Mouse (Mus musculus): ENCODE measurements at regions not wholly inside any gene's neighbourhood (a gene's known extent, or its start where the extent isn't known, plus 50 kb on each side); places are given as distances from the start of the nearest gene placed in this dataset.
A peak's percentile ranks its signal among the peaks of the same experiment; 100 is the strongest.

DNA sequence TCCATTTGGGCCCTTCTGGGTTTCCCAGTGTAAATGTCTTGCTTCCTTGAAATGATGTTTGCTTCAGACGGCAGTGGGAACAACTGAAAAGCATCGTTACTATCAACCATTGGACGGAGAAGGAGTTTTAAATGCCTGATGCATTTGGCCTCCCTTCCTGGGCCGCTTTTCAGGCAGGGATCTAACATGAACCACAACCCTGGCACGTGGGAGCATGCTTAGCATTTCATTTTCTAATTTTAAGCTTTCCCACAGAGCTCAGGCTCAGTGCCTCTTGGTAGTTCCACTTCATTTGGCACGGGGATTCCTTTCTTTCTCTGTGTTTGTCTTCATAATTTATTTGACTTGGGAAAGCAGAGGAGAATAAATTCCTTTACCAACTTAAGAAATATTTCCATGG, 406.6 kb upstream of the Nbea start:
- ATAC-seq (ENCODE audit: low read depth), result no peak
- WGBS, result 74% methylated on average over 6 of the region's 6 CpGs
- no peak overlapping the region for H3K27ac ChIP-seq (replicated peaks)
- H3K36me3 ChIP-seq, result no peaks in the 10 kb centered on the region
- H3K27me3 ChIP-seq, result no peaks in the 10 kb centered on the region
- H3K4me3 ChIP-seq, result no peak overlapping the region
- no peak overlapping the region for H3K9ac ChIP-seq
- no peaks in the 10 kb centered on the region for H3K9me3 ChIP-seq
- no peaks in the 10 kb centered on the region for H3K4me1 ChIP-seq (replicated peaks)
- H3K4me2 ChIP-seq, result no peak overlapping the region

DNA sequence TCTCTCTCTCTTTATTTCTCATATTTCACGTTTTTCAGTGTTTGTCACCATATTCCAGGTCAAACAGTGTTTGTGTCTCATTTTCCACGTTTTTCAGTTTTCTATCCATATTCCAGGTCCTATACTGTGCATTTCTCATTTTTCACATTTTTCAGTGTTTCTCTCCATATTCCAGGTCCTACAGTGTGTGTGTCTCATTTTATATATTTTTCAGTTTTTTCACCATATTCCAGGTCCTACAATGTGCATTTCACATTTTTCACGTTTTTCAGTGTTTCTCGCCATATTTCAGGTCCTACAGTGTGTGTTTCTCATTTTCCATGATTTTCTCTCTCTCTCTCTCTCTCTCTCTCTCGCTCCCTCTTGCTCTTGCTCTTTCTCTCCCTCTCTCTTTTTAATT, 391.9 kb upstream of the Nbea start:
- Histone ChIP-seq H3K4me1 (replicated peaks) (0 out of 2 replicates have a peak, but pooled peaks cover 4% of the 10 kb centered on the region), H3K36me3 (no peaks in the 10 kb centered on the region), H3K27ac (replicated peaks) (no peak overlapping the region), H3K4me3 (no peak overlapping the region), H3K9me3 (no peaks in the 10 kb centered on the region), H3K27me3 (no peaks in the 10 kb centered on the region), H3K4me2 (no peak overlapping the region), H3K9ac (no peak overlapping the region)
- WGBS, result 57% methylated on average over 5 of the region's 5 CpGs
- ATAC-seq (ENCODE audit: low read depth), result no peak

DNA sequence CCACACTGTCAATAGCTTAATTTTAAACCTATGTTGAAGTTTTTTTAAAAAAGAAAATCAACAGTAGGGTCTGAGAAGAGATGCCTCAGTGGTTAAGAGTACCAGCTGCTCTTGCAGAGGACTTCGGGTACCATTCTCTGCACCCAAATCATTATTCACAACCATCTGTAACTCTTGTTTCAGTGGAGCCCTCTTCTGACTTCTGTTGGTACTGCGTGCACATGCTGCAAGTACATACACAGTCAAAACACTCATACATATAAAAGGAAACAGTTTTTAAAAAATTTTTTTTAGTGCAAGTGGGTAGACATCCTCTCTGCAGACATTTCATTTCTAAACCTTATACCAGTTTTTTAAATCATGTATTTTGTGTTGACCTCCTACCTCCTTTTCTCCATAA, 352.7 kb upstream of the Nbea start:
- ATAC-seq (ENCODE audit: low read depth), result no peak

DNA sequence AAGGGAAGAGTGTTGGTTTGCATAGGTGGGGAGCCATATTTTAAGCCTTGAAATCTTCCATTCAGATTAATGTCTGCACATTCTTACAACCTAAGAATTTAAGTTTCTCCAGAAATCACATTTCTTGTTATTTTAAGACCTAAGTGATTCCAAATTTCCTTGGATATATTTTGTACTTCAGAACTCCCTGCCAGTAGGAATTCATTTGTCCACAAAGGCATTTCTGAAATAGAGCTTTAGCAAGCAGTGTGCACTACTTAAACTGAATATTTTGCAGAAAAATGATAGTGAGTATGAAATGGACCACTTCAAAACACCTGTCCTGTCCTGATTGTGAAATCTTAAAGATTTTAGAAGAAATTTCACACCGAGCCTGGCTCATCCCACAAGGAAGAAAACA, 320.9 kb upstream of the Nbea start:
- Histone ChIP-seq H3K27me3 (no peaks in the 10 kb centered on the region), H3K9ac (no peak overlapping the region), H3K36me3 (no peaks in the 10 kb centered on the region), H3K4me1 (replicated peaks) (no peaks in the 10 kb centered on the region), H3K9me3 (no peaks in the 10 kb centered on the region), H3K4me2 (no peak overlapping the region), H3K4me3 (no peak overlapping the region), H3K27ac (replicated peaks) (no peak overlapping the region)
- WGBS, result 84% methylated on average over 1 of the region's 1 CpGs
- no peak for ATAC-seq (ENCODE audit: low read depth)

More for the DNA sequence above, 352.7 kb upstream of the Nbea start:
- no peak overlapping the region for H3K4me3 ChIP-seq
- no peak overlapping the region for H3K4me2 ChIP-seq
- no peak overlapping the region for H3K27ac ChIP-seq (replicated peaks)
- H3K36me3 ChIP-seq, result no peaks in the 10 kb centered on the region
- H3K27me3 ChIP-seq, result no peaks in the 10 kb centered on the region
- H3K4me1 ChIP-seq (replicated peaks), result no peaks in the 10 kb centered on the region
- H3K9me3 ChIP-seq, result no peaks in the 10 kb centered on the region
- no peak overlapping the region for H3K9ac ChIP-seq
- 89% methylated on average over 2 of the region's 2 CpGs for WGBS

DNA sequence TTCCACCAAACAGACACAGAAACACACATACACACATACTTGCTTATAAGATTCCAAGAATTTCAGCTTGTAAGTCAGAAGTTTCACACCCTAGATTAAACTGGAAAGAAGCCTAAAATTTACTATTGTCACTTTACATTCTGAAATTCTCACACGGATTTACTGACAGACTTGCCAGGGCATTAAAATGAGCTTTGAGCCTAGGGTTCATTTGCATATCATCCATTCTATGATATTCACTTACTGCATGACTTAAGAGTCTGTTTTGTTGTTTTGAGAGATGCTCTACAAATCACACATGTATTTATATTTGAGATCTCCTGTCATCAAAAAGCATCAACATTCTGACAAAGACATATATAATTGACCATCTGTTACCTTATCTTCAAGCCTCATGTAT, 315.8 kb upstream of the Nbea start:
- no peak overlapping the region for H3K4me2 ChIP-seq
- no peak for ATAC-seq (ENCODE audit: low read depth)
- no peak overlapping the region for H3K4me3 ChIP-seq

DNA sequence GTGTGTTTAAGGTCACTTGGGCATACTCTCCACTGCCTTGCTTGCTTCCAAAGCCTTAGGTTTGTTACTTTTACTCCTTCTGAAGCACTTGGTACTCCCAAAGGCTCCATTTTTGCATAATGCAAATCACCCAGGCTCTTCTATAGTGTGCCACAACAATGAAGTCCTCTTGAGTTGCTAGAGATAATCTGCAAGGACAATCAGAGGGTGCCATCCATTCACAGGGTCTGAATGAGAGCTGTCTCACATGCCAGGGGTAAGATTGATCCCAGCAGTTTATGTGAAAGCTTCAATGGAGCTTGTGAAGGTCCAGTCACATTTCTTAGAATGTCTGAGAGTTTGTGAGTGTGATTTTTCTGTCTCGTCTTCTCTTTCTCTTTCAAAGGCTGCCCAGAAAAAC, 310.4 kb upstream of the Nbea start:
- ATAC-seq (ENCODE audit: low read depth), result peak; percentile 53; the same call in 1 of the 2 replicates
- H3K36me3 ChIP-seq, result no peaks in the 10 kb centered on the region
- H3K27ac ChIP-seq (replicated peaks), result no peak overlapping the region
- H3K4me1 ChIP-seq (replicated peaks), result no peaks in the 10 kb centered on the region
- H3K9ac ChIP-seq, result no peak overlapping the region
- H3K4me3 ChIP-seq, result no peak overlapping the region
- no peaks in the 10 kb centered on the region for H3K9me3 ChIP-seq
- H3K27me3 ChIP-seq, result no peaks in the 10 kb centered on the region
- 23% methylated on average over 1 of the region's 1 CpGs for WGBS
- no peak overlapping the region for H3K4me2 ChIP-seq

More for the DNA sequence above, 315.8 kb upstream of the Nbea start:
- H3K27ac ChIP-seq (replicated peaks), result no peak overlapping the region
- H3K4me1 ChIP-seq (replicated peaks), result no peaks in the 10 kb centered on the region
- no peaks in the 10 kb centered on the region for H3K9me3 ChIP-seq
- H3K9ac ChIP-seq, result no peak overlapping the region
- no peaks in the 10 kb centered on the region for H3K36me3 ChIP-seq
- H3K27me3 ChIP-seq, result no peaks in the 10 kb centered on the region
- 55% methylated on average over 1 of the region's 1 CpGs for WGBS

DNA sequence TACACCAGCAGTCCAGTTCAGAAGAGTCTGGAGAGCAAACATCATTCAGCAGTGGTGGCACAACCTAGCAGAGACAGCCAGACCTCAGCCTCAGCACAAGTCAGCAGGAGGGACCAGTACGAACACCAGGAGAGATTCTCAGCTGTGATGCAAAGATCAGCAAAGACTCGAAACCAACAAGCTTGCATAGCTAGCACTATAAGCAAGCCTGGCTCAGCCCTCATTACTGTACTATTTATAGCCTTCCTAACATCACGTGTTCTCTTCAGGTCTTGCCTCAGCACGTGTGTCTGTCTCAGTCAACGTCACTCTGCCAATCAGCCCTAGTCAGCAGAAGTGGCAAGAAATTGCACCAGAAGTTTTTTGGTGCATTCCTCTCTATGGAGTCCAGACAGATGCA, 305.7 kb upstream of the Nbea start:
- Histone ChIP-seq H3K9ac (no peak overlapping the region), H3K27ac (replicated peaks) (no peak overlapping the region), H3K4me2 (no peak overlapping the region), H3K9me3 (no peaks in the 10 kb centered on the region), H3K36me3 (no peaks in the 10 kb centered on the region), H3K4me1 (replicated peaks) (peaks cover 7% of the 10 kb centered on the region), H3K27me3 (no peaks in the 10 kb centered on the region), H3K4me3 (no peak overlapping the region)
- ATAC-seq (ENCODE audit: low read depth), result no peak
- WGBS, result 79% methylated on average over 5 of the region's 5 CpGs

DNA sequence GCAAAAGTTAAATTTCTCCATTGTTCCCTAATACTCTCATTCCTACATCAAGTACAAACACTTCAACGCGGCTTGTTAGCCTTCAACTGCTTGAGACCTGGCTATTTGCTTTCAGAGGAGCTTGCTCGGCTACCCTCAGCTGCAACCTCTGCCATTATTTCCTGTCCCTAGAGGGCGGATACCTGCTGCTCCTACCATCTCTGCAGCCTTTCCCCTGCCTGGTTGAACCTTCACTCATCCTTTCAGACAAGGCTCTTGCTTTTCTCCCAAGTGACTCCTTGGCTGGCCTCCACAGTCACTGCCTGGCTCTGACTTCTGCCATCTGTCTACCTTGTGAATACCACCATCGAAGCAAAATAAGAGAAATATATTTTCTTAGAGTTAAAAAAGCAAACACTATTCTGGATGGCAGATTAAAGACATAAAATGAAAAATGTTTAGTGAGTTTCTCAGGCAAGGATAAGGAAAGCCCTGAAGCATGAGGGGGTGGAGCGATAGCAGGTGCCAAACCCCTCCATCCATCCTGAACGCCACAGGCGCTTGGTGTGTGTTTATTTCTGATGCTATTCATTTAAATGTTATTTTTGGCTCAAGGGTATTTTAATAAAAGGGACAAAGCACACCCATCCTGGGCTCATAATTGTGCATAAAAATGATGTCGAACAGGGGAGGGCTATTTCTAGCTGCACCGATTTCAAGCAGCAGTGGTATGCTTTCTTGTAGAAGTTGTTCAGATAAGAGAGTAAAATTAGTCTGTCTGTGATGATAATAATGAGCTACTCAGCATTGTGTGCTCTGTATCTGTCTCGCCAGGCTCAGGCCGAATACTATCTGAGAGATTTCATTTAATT, 302.3 kb upstream of the Nbea start:
- Histone ChIP-seq H3K9me3 (no peaks in the 10 kb centered on the region), H3K36me3 (no peaks in the 10 kb centered on the region), H3K27ac (replicated peaks) (no peak overlapping the region), H3K4me3 (no peak overlapping the region), H3K4me2 (no peak overlapping the region), H3K27me3 (no peaks in the 10 kb centered on the region), H3K9ac (no peak overlapping the region), H3K4me1 (replicated peaks) (peaks cover 7% of the 10 kb centered on the region)
- 68% methylated on average over 12 of the region's 12 CpGs for WGBS
- ATAC-seq (ENCODE audit: low read depth), result peak; percentile 47; the same call in 1 of the 2 replicates

DNA sequence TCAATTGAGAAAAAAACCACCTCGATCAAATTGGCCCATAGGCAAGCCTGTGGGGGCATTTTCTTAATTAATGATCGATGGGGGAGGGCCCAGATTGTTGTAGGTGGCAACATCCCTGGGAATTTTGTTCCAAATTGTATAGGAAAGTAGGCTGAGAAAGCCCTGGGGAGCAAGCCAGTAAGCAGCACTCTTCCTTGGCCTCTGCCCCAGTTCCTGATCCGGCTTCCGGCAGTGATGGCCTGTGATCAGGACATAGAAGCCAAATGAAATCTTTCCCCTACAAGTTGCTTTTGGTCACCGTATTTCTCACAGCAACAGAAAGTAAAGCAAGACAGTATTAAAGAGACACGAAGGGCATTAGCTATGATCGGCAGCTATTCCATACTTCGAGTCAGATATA, 300.6 kb upstream of the Nbea start:
- Histone ChIP-seq H3K9me3 (no peaks in the 10 kb centered on the region), H3K4me3 (no peak overlapping the region), H3K9ac (no peak overlapping the region), H3K4me2 (no peak overlapping the region), H3K4me1 (replicated peaks) (peaks cover 7% of the 10 kb centered on the region), H3K27me3 (no peaks in the 10 kb centered on the region), H3K36me3 (no peaks in the 10 kb centered on the region), H3K27ac (replicated peaks) (no peak overlapping the region)
- WGBS, result 91% methylated on average over 8 of the region's 8 CpGs
- ATAC-seq (ENCODE audit: low read depth), result no peak

DNA sequence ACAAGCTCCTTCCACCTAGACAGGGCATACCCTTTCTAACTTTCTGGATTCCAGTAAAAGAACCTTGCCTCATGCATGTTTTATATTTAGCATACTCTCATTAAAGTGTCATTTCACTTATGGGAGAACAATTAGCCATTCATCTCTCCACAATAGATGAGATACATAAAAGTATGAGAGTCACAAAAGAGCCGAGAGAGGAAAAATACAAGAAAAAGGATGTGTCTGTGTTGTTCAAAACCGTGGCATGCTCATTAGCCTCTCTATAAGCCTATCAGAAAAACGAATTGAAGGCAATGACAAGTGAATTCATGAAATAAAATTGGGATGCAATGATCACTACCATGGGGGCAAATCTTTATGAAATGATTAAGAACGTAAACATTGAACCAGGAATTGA, 299.9 kb upstream of the Nbea start:
- 58% methylated on average over 4 of the region's 4 CpGs for WGBS
- no peak for ATAC-seq (ENCODE audit: low read depth)
- H3K4me1 ChIP-seq (replicated peaks), result peaks cover 7% of the 10 kb centered on the region
- no peaks in the 10 kb centered on the region for H3K36me3 ChIP-seq
- H3K9ac ChIP-seq, result no peak overlapping the region
- H3K27ac ChIP-seq (replicated peaks), result no peak overlapping the region
- no peak overlapping the region for H3K4me3 ChIP-seq
- no peaks in the 10 kb centered on the region for H3K27me3 ChIP-seq
- no peaks in the 10 kb centered on the region for H3K9me3 ChIP-seq
- H3K4me2 ChIP-seq, result no peak overlapping the region

DNA sequence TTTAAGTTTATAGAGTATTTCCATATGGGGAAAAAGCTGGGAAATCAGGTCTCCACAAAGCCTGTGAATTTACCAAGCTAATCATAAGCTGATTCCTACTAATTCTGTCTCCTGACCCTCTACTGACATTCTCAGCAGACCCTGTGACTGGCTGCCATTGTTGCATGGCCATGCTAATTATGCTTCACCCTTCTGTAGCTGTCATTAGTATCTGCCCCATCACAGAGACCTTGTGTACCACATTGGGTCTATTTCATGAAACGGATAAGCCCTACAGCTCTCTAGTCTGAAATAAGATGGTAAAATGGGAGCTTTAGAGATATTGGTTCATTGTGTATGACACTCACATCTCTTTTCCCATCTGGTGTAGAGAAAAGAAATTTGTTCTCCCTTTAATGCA, 296.0 kb upstream of the Nbea start:
- H3K9ac ChIP-seq, result no peak overlapping the region
- no peak overlapping the region for H3K4me2 ChIP-seq
- no peak for ATAC-seq (ENCODE audit: low read depth)
- no peaks in the 10 kb centered on the region for H3K9me3 ChIP-seq
- no peaks in the 10 kb centered on the region for H3K27me3 ChIP-seq
- peaks cover 20% of the 10 kb centered on the region for H3K4me1 ChIP-seq (replicated peaks)
- no peaks in the 10 kb centered on the region for H3K36me3 ChIP-seq
- no peak overlapping the region for H3K27ac ChIP-seq (replicated peaks)
- WGBS, result 56% methylated on average over 1 of the region's 1 CpGs
- H3K4me3 ChIP-seq, result no peak overlapping the region

DNA sequence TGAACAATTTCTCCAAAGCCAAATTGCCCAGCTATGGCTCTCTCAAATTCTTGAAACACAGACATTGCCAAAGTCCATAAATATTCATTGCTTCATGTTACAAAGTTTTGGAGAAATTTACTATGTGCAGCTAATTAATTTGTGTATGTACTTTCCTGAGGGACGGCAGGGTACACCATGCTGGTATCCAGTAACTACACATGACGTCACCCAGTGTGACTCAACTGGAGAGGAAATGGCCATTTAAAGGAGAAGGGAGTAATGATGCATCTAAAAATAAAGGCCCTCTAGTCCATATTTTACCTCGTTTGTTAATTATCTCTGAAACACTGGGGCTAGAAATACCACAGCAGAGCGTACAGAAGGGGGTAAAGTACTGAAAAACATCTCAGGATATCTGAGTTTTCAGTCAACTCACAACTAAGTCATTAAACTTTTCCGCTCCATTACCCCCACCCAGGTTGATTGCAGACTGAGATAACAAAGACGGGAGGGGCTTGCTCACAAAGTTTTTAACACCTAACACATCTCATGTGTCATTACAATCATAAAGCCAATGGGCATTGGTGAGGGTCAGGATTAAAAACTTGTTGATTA, 295.1 kb upstream of the Nbea start:
- no peaks in the 10 kb centered on the region for H3K9me3 ChIP-seq
- WGBS, result 64% methylated on average over 6 of the region's 6 CpGs
- no peak overlapping the region for H3K9ac ChIP-seq
- H3K36me3 ChIP-seq, result no peaks in the 10 kb centered on the region
- ATAC-seq (ENCODE audit: low read depth), result no peak
- no peak overlapping the region for H3K27ac ChIP-seq (replicated peaks)
- no peaks in the 10 kb centered on the region for H3K27me3 ChIP-seq
- no peak overlapping the region for H3K4me3 ChIP-seq
- no peak overlapping the region for H3K4me2 ChIP-seq
- peaks cover 20% of the 10 kb centered on the region for H3K4me1 ChIP-seq (replicated peaks)
